Mouse (Mus musculus) layer of hippocampus, adult 2 months (tissue): ENCODE measurements around the gene C1ql2. TPM values are rescaled to one million over a fixed set of nuclear protein-coding genes. Genes with fewer than 3 reads are reported as not detected.

Experiments used
- DNase-seq, 2 experiments: peaks; one replicate each; pipeline ENCODE4 v3.0.0; 2022; ENCODE audit warnings: low spot score in 2 of 2
- H3K27ac ChIP-seq: fragments of 200-600 bp; 2 replicates; pipeline ENCODE4 v1.8.1; 2022
- H3K4me3 ChIP-seq: fragments of 200-600 bp; 2 replicates; pipeline ENCODE4 v1.8.1; 2022; ENCODE audit warnings: mild to moderate bottlenecking
- CTCF ChIP-seq: fragments of 200-600 bp; conservative IDR thresholded peaks from 2 replicates; pipeline ENCODE4 v1.8.1; 2022; ENCODE audit warnings: antibody characterized with exemption, mild to moderate bottlenecking, moderate library complexity
- total RNA-seq, 2 experiments: library from RNA; stranded (reverse); gene quantifications; 2 replicates each; pipeline ENCODE4 v1.2.3; 2021

The C1ql2 gene
- total RNA-seq, 2 experiments from 2014 or later, result 86.1 to 94.4 TPM

DNA sequence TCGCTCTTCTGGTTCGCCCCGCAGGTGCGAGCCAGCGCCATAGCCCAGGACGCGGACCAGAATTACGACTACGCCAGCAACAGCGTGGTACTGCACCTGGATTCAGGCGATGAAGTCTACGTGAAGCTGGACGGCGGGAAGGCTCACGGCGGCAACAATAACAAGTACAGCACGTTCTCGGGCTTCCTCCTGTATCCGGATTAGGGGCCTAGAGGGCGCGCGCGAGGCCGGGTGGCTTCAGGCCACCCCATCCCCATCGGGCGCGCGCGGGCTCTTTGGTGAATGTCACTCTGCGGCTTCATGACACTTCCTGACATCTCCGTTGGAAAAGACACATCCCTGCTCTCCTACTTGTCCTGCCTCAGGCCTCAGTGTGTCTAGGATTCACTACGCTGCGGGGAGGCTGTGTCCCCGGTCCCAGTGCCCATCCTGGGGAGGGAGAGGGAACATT lies 2.0 kb downstream of the C1ql2 start:
- Histone ChIP-seq H3K4me3 (peak overlapping the region; percentile 62), H3K27ac (peak overlapping the region; percentile 93)
- DNase-seq, result peak in 1 of 2 experiments; percentile 65
- TF ChIP-seq CTCF, result peak; percentile 65

- Histone ChIP-seq H3K27ac (no peak overlapping the region), H3K4me3 (no peak overlapping the region)
- DNase-seq, result no peak
- TF ChIP-seq CTCF, result no peak
These were observed 4.6 kb downstream of the C1ql2 start for GRCm38 (mm10) chr1:120345001-120345400.

DNA sequence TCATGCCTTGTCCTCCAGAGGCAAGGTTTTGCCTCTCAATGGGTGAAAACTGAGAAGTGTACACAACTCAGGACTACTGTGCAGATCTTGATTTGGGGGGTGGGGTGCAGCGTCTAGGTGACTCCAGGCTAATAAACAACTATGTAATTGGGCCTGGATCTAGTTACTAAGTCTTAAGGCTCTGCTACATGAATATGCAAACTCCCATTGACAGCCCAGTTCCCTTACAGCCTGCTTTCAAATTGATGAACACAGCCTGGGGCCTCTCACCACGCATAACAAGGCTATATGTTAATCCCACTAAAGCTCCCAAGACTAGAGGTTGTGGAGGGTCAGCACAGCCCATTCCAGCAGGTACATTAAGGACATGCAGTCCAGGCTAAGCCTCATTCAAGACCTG lies 14.0 kb downstream of the C1ql2 start:
- Histone ChIP-seq H3K27ac (no peak overlapping the region), H3K4me3 (no peak overlapping the region)
- no peak for TF ChIP-seq CTCF
- DNase-seq, result no peak

DNA sequence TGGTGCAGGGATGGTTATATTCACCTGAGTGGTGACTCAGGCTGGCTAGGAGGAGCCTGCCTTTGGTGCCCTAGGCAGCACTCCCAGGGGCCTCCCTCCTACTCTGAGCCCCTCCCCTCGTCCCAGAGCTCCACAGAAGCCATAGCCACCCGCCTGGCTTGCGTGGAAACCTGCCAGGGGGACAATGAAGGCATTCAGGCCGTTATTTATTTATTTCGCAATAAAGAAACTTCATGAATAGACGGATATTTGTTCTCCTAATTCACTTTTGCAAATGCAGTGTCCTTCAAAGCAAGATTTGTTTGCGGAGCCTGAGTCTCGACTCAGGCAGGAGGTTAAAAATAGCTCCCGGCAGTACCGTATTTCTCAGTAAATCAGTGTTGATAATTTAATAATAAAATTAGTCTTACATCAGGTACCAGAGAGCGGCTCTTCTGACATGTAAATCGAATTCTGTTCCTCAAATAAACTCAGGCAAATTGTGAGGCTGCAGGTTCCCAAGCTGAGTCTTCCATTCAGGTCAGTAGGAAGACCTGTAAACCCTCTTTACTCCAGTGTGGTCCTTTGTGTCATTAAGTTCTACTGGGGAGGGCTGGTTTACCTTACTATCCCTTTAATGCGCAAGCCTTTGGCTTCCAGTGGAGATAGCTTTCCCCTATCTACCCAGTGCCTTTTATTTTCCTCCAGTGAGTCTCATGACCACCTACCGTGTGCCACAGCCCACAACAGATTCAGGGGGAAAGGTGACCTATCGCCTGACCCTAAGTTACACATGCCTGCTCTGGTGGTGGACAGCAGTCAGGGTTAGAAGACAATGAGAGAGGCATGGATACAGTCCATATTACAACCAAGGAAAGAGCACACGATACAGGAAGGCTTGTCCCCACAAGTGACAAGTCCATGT lies 17.2 kb downstream of the C1ql2 start:
- peak; percentile 34 to 47 for DNase-seq
- peak overlapping the region; percentile 28; the same call in 1 of the 2 replicates for H3K27ac ChIP-seq
- H3K4me3 ChIP-seq, result peak overlapping the region; percentile 2; the same call in 1 of the 2 replicates
- TF ChIP-seq CTCF, result no peak

DNA sequence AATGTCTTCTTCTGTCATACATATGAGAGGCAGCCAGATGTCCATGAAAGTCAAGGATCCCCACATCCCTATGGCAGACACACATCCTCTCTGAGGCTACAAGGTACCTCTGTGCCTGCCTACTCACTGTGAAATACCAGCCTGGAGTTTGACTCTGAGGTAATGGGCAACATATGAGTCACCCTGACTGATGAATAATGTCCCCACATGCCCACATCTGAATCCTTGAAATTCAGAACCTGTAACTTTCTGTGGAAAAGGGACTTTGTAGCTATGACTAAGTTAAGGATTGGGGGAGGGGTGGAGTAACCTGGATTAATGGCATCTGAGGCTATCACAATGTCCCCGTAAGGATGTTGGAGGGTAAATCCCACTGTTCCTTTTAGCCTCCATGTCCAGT lies 23.3 kb downstream of the C1ql2 start:
- Histone ChIP-seq H3K27ac (no peak overlapping the region), H3K4me3 (no peak overlapping the region)
- no peak for DNase-seq
- TF ChIP-seq CTCF, result no peak

- peak; percentile 56 for TF ChIP-seq CTCF
- no peak for DNase-seq
- Histone ChIP-seq H3K27ac (no peak overlapping the region), H3K4me3 (no peak overlapping the region)
These were observed 27.8 kb downstream of the C1ql2 start for GRCm38 (mm10) chr1:120368138-120368537.

GRCm38 (mm10) chr1:120374131-120374530 lies 33.7 kb downstream of the C1ql2 start:
- no peak for TF ChIP-seq CTCF
- no peak for DNase-seq
- no peak overlapping the region for H3K27ac ChIP-seq
- no peak overlapping the region for H3K4me3 ChIP-seq

GRCm38 (mm10) chr1:120374832-120375231 lies 34.5 kb downstream of the C1ql2 start:
- no peak for TF ChIP-seq CTCF
- DNase-seq, result no peak
- H3K4me3 ChIP-seq, result no peak overlapping the region
- H3K27ac ChIP-seq, result no peak overlapping the region

DNA sequence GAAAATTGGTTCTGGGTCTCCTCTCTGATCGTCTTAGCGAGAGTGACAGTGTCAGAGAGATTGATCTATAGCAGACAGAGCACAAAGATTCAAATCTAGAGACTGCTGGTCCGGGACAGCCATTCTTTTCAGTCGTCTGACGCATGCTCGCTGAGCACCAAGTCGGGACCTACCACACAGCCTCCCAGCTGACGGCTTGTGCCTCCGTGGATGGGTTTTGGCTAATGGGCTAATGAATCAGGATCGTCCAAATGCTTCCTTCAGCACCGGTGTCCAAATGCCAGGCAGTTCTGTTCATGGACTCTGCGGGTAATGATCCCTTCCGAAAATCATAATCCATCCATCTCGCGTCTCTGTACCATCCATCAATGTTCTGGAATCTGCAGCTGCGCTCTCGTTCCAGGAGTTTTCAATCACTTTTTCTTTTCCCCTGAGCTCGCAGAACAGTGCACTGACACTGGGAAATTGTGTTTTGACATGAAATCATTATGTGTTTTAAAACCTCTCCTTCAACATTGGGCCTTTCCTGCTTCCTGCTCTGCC lies 44.7 kb downstream of the C1ql2 start:
- H3K4me3 ChIP-seq, result no peak overlapping the region
- H3K27ac ChIP-seq, result no peak overlapping the region
- TF ChIP-seq CTCF, result no peak
- no peak for DNase-seq

- Histone ChIP-seq H3K4me3 (no peak overlapping the region), H3K27ac (no peak overlapping the region)
- no peak for TF ChIP-seq CTCF
- DNase-seq, result no peak
These were observed 49.4 kb downstream of the C1ql2 start for GRCm38 (mm10) chr1:120389734-120390133.

GRCm38 (mm10) chr1:120390336-120390735 lies 50.0 kb downstream of the C1ql2 start:
- DNase-seq, result no peak
- no peak for TF ChIP-seq CTCF
- H3K27ac ChIP-seq, result no peak overlapping the region

More at GRCm38 (mm10) chr1:120390336-120390735, 50.0 kb downstream of the C1ql2 start:
- H3K4me3 ChIP-seq, result no peak overlapping the region

Other genes with a start within 250 kb of the C1ql2 start
- gene Dbi, start 219.5 kb upstream of the C1ql2 start, total RNA-seq, result 100 to 1,000 TPM; 338 to 346 TPM
- 1 to 10 TPM; 7.1 to 7.8 TPM for gene 3110009E18Rik, start 219.4 kb upstream of the C1ql2 start, total RNA-seq
- 1 to 10 TPM; 6.2 to 6.8 TPM for gene Steap3, start 67.9 kb upstream of the C1ql2 start, total RNA-seq
- not detected for gene Marco, start 164.4 kb downstream of the C1ql2 start, total RNA-seq